Mouse (Mus musculus) kidney, embryonic 14.5 days (tissue): ENCODE measurements around the gene Sprr4. TPM values are rescaled to one million over a fixed set of nuclear protein-coding genes. Genes with fewer than 3 reads are reported as not detected.

Experiments
- ATAC-seq: fragments of 200-750 bp; cut with Nextera tagmentation; 2 replicates; pipeline ENCODE4 v1.8.0; 2017; ENCODE audit warnings: moderate number of reproducible peaks, mild to moderate bottlenecking, moderate TSS enrichment, moderate library complexity; ENCODE audit not compliant: low FRiP score, low TSS enrichment
- H3K27ac ChIP-seq: fragments of 300-500 bp; sonication (generic); 2 replicates; pipeline ENCODE4 v1.5.1; 2014; ENCODE audit warnings: low read depth, mild to moderate bottlenecking, low read length, moderate library complexity, mixed read lengths
- H3K27me3 ChIP-seq: fragments of 300-500 bp; sonication (generic); 2 replicates; pipeline ENCODE4 v1.6.1; 2014; ENCODE audit warnings: mild to moderate bottlenecking, low read length; ENCODE audit not compliant: control insufficient read depth, insufficient read depth
- H3K36me3 ChIP-seq: fragments of 300-500 bp; sonication (generic); 2 replicates; pipeline ENCODE4 v1.6.1; 2014; ENCODE audit warnings: low read length, mixed read lengths; ENCODE audit not compliant: control insufficient read depth, insufficient read depth
- H3K4me1 ChIP-seq: fragments of 300-500 bp; sonication (generic); 2 replicates; pipeline ENCODE4 v1.6.1; 2014; ENCODE audit warnings: low read length, mixed read lengths; ENCODE audit not compliant: control insufficient read depth, insufficient read depth
- H3K4me2 ChIP-seq: fragments of 300-500 bp; sonication (generic); replicated peaks from 2 replicates; pipeline ENCODE4 v1.6.1; 2014; ENCODE audit warnings: low read depth, mild to moderate bottlenecking, low read length
- H3K4me3 ChIP-seq: fragments of 300-500 bp; sonication (generic); 2 replicates; pipeline ENCODE4 v1.5.1; 2014; ENCODE audit warnings: mild to moderate bottlenecking, low read length
- H3K9ac ChIP-seq: fragments of 300-500 bp; sonication (generic); 2 replicates; pipeline ENCODE4 v1.6.1; 2014; ENCODE audit warnings: low read depth, mild to moderate bottlenecking, low read length, moderate library complexity
- H3K9me3 ChIP-seq: fragments of 300-500 bp; sonication (generic); 2 replicates; pipeline ENCODE4 v1.6.1; 2016; ENCODE audit warnings: low read length; ENCODE audit not compliant: control insufficient read depth
- WGBS: fragments of 180-500 bp; shearing (Covaris S2); extraction: QIAGEN DNeasy Blood & Tissue Kit; methylation state at CpG from one replicate; pipeline ENCODE4 v1.1.7; 2014; 5-methylcytosine and 5-hydroxymethylcytosine counted together
- polyA plus RNA-seq: library from polyadenylated mRNA; unstranded; fragments of >200 nt; fragmentation: Nextera tagmentation; extraction: Ambion mirVana; gene quantifications from 2 replicates; pipeline ENCODE4 v1.2.1, GENCODE M21; 2014

Sprr4 gene
- polyA plus RNA-seq, 1 experiment from 2014 or later: not detected

GRCm38 (mm10) chr3:92470111-92470510 is 30.2 kb downstream of the Sprr4 start:
- ATAC-seq: no peak
- Histone ChIP-seq H3K27ac (no peak overlapping the region), H3K4me2 (no peak overlapping the region), H3K9ac (no peak overlapping the region), H3K9me3 (no peaks in the 10 kb centered on the region), H3K4me1 (no peaks in the 10 kb centered on the region), H3K27me3 (no peaks in the 10 kb centered on the region), H3K36me3 (no peaks in the 10 kb centered on the region), H3K4me3 (no peak overlapping the region)
- 84% methylated on average over 2 of the region's 2 CpGs for WGBS

GRCm38 (mm10) chr3:92467424-92467823 is 32.9 kb downstream of the Sprr4 start:
- no peaks in the 10 kb centered on the region for H3K9me3 ChIP-seq
- H3K4me1 ChIP-seq: no peaks in the 10 kb centered on the region
- H3K36me3 ChIP-seq: no peaks in the 10 kb centered on the region
- no peak overlapping the region for H3K4me3 ChIP-seq
- H3K4me2 ChIP-seq: no peak overlapping the region
- H3K27me3 ChIP-seq: no peaks in the 10 kb centered on the region
- H3K27ac ChIP-seq: no peak overlapping the region
- H3K9ac ChIP-seq: no peak overlapping the region
- ATAC-seq: no peak

GRCm38 (mm10) chr3:92466576-92466975 is 33.7 kb downstream of the Sprr4 start:
- H3K36me3 ChIP-seq: no peaks in the 10 kb centered on the region
- no peak overlapping the region for H3K9ac ChIP-seq
- no peak overlapping the region for H3K4me2 ChIP-seq
- 92% methylated on average over 1 of the region's 1 CpGs for WGBS
- no peak for ATAC-seq
- no peak overlapping the region for H3K27ac ChIP-seq
- no peak overlapping the region for H3K4me3 ChIP-seq
- no peaks in the 10 kb centered on the region for H3K4me1 ChIP-seq
- no peaks in the 10 kb centered on the region for H3K27me3 ChIP-seq
- no peaks in the 10 kb centered on the region for H3K9me3 ChIP-seq

DNA sequence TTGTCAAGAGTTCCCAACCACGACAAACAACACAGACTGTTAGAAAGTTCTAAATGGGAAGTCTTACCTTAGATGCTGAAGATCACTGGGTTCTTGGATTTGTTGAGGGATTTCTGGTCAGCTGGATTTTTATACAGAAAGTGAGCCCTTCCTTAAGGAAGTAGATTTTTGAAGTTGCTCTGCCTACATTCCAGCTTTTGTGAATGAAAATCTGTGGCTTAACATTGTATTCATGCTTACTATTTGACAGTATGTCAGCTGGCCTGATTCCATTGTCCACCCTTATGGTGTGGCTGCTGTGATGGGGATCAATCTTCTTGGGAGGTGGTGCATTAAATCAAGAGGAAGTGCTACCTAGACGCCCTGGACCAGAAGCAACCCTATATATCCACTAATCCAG is 41.7 kb downstream of the Sprr4 start, which contains the start of gene Sprr3:
Gene Sprr3, minus strand, starts transcription at position 101 of the 400 bp plus-strand sequence.
- H3K27me3 ChIP-seq: no peaks in the 10 kb centered on the region
- no peak for ATAC-seq
- H3K4me1 ChIP-seq: no peaks in the 10 kb centered on the region
- WGBS: 60% methylated on average over 2 of the region's 2 CpGs
- H3K4me2 ChIP-seq: no peak within 1 kb of the TSS
- H3K4me3 ChIP-seq: no peak within 1 kb of the TSS
- H3K9me3 ChIP-seq: no peaks in the 10 kb centered on the region
- no peak within 1 kb of the TSS for H3K27ac ChIP-seq
- no peak within 1 kb of the TSS for H3K9ac ChIP-seq
- H3K36me3 ChIP-seq: no peaks in the 10 kb centered on the region

DNA sequence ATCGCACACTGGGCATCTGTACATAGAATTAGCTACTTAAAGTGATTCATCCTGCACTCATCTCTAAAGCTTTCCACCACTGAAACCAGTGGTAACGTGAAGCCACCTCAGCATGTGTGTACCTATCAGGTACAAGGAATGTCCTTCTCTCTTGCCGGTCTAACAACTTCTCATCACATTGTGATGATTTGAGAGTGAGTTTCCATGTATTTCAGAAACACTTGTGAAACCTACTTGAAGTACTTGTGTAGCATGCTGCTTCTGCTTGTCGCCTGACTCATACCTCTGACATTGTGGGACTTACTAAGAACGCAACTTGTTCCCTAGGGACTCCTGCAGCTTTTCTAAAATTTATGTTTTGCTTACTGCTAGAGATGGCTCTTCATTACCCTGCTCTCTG is 45.1 kb downstream of the Sprr4 start:
- 91% methylated on average over 5 of the region's 5 CpGs for WGBS
- ATAC-seq: no peak

More for the DNA sequence above, 45.1 kb downstream of the Sprr4 start:
- Histone ChIP-seq H3K27me3 (no peaks in the 10 kb centered on the region), H3K9ac (no peak overlapping the region), H3K4me2 (no peak overlapping the region), H3K36me3 (no peaks in the 10 kb centered on the region), H3K4me3 (no peak overlapping the region), H3K27ac (no peak overlapping the region), H3K9me3 (no peaks in the 10 kb centered on the region), H3K4me1 (no peaks in the 10 kb centered on the region)

Other genes starting within 250 kb of the Sprr4 start
- gene Sprr2a3, start 215.1 kb downstream of the Sprr4 start, polyA plus RNA-seq: not detected in 2 replicates
- gene Sprr2b, start 183.9 kb downstream of the Sprr4 start, polyA plus RNA-seq: not detected in 2 replicates
- not detected in 2 replicates for gene Sprr2d, start 161.4 kb downstream of the Sprr4 start, polyA plus RNA-seq
- not detected in 2 replicates for gene Sprr2e, start 148.3 kb downstream of the Sprr4 start, polyA plus RNA-seq
- 14.5 and 17.1 TPM in 2 replicates for gene Sprr2f, start 135.3 kb downstream of the Sprr4 start, polyA plus RNA-seq
- not detected in 2 replicates for gene Sprr2h, start 114.8 kb downstream of the Sprr4 start, polyA plus RNA-seq
- not detected in 2 replicates for gene Sprr2i, start 92.5 kb downstream of the Sprr4 start, polyA plus RNA-seq
- gene Sprr2j-ps, start 82.4 kb downstream of the Sprr4 start, polyA plus RNA-seq: not detected in 2 replicates
- gene Gm9774, start 71.1 kb downstream of the Sprr4 start, polyA plus RNA-seq: 6.9 and 7.1 TPM in 2 replicates
- gene Sprr2k, start 67.9 kb downstream of the Sprr4 start, polyA plus RNA-seq: not detected in 2 replicates
- not detected in 2 replicates for gene Sprr1b, start 61.7 kb downstream of the Sprr4 start, polyA plus RNA-seq
- not detected in 2 replicates for gene Sprr3, start 41.8 kb downstream of the Sprr4 start, polyA plus RNA-seq
- gene Sprr1a, start 14.6 kb downstream of the Sprr4 start, polyA plus RNA-seq: 8.1 and 8.4 TPM in 2 replicates
- not detected in 2 replicates for gene 2310046K23Rik, start 34.0 kb upstream of the Sprr4 start, polyA plus RNA-seq
- gene Ivl, start 73.2 kb upstream of the Sprr4 start, polyA plus RNA-seq: 0.74 and 0.81 TPM in 2 replicates
- gene Smcp, start 88.5 kb upstream of the Sprr4 start, polyA plus RNA-seq: not detected in 2 replicates
- gene 2210017I01Rik, start 107.0 kb upstream of the Sprr4 start, polyA plus RNA-seq: not detected in 2 replicates
- not detected in 2 replicates for gene Lce6a, start 121.2 kb upstream of the Sprr4 start, polyA plus RNA-seq
- gene Lce1a1, start 147.8 kb upstream of the Sprr4 start, polyA plus RNA-seq: not detected in 2 replicates
- gene Lce1b, start 156.4 kb upstream of the Sprr4 start, polyA plus RNA-seq: not detected in 2 replicates
- gene Lce1a2, start 169.8 kb upstream of the Sprr4 start, polyA plus RNA-seq: not detected in 2 replicates
- not detected in 2 replicates for gene Lce1c, start 178.8 kb upstream of the Sprr4 start, polyA plus RNA-seq
- not detected in 2 replicates for gene Lce1d, start 186.7 kb upstream of the Sprr4 start, polyA plus RNA-seq
- not detected in 2 replicates for gene Lce1e, start 208.6 kb upstream of the Sprr4 start, polyA plus RNA-seq
- not detected in 2 replicates for gene Lce1f, start 219.9 kb upstream of the Sprr4 start, polyA plus RNA-seq
- gene Gm38119, start 238.6 kb upstream of the Sprr4 start, polyA plus RNA-seq: not detected in 2 replicates